Mouse (Mus musculus): ENCODE measurements around the gene Reg2. TPM values are rescaled to one million over a fixed set of nuclear protein-coding genes. Genes with fewer than 3 reads are reported as not detected.
"Not testable (repeated sequence)": the region's sequence is repeated elsewhere in the genome, so short reads cannot be mapped to it uniquely, and the experiment has no call there.

The Reg2 gene
- not detected for total RNA-seq (2021)

- intact Hi-C loops (cut with DNase I); DNase-seq (ENCODE audit: extremely low spot score in 1 of 2, low spot score in 2 of 2): not testable (repeated sequence)
Observed at GRCm38 (mm10) chr6:78395323-78395722, at the start of gene Reg2. Gene Reg2 (plus strand): TSS chr6:78395623.

GRCm38 (mm10) chr6:78361971-78362563, 33.4 kb upstream of the Reg2 start:
- intact Hi-C loops (cut with DNase I) = no loop called here

GRCm38 (mm10) chr6:78370357-78370756, 25.1 kb upstream of the Reg2 start, which contains the start of gene Reg3b:
Gene Reg3b (plus strand): TSS chr6:78370657.
- intact Hi-C loops (cut with DNase I) = no loop called here
- DNase-seq (ENCODE audit: extremely low spot score in 1 of 2, low spot score in 2 of 2) = no peak

More at GRCm38 (mm10) chr6:78361971-78362563, 33.4 kb upstream of the Reg2 start:
- DNase-seq (ENCODE audit: extremely low spot score in 1 of 2, low spot score in 2 of 2) = no peak

- intact Hi-C loops (cut with DNase I) = no loop called here
- no peak for DNase-seq (ENCODE audit: extremely low spot score in 1 of 2, low spot score in 2 of 2)
Observed at GRCm38 (mm10) chr6:78378765-78379164, 16.7 kb upstream of the Reg2 start, which contains the start of gene Reg3d. Gene Reg3d (minus strand): TSS chr6:78378865.

- intact Hi-C loops (cut with DNase I) = no loop called here
- DNase-seq (ENCODE audit: extremely low spot score in 1 of 2, low spot score in 2 of 2) = no peak
Observed at GRCm38 (mm10) chr6:78380409-78380808, 15.0 kb upstream of the Reg2 start, which contains the start of gene Reg3a. Gene Reg3a (plus strand): TSS chr6:78380709.

- no peak for DNase-seq (ENCODE audit: extremely low spot score in 1 of 2, low spot score in 2 of 2)
- intact Hi-C loops (cut with DNase I) = no loop called here
Observed at GRCm38 (mm10) chr6:78385609-78386008, 9.8 kb upstream of the Reg2 start.

GRCm38 (mm10) chr6:78422411-78422810, 27.0 kb downstream of the Reg2 start, which contains the start of gene Reg1:
Gene Reg1 (plus strand): TSS chr6:78422711.
- DNase-seq (ENCODE audit: extremely low spot score in 1 of 2, low spot score in 2 of 2); intact Hi-C loops (cut with DNase I): not testable (repeated sequence)

GRCm38 (mm10) chr6:78425497-78425896, 30.1 kb downstream of the Reg2 start:
- DNase-seq (ENCODE audit: extremely low spot score in 1 of 2, low spot score in 2 of 2) = no peak
- intact Hi-C loops (cut with DNase I) = no loop called here

- DNase-seq (ENCODE audit: extremely low spot score in 1 of 2, low spot score in 2 of 2) = no peak
- intact Hi-C loops (cut with DNase I) = no loop called here
Observed at GRCm38 (mm10) chr6:78447202-78447601, 51.8 kb downstream of the Reg2 start.

- intact Hi-C loops (cut with DNase I) = no loop called here
- DNase-seq (ENCODE audit: extremely low spot score in 1 of 2, low spot score in 2 of 2) = no peak
Observed at GRCm38 (mm10) chr6:78448409-78448808, 53.0 kb downstream of the Reg2 start.

GRCm38 (mm10) chr6:78452804-78453203, 57.4 kb downstream of the Reg2 start:
- no peak for DNase-seq (ENCODE audit: extremely low spot score in 1 of 2, low spot score in 2 of 2)
- intact Hi-C loops (cut with DNase I) = no loop called here

Other genes starting within 250 kb of the Reg2 start
- not detected for gene Reg3b, start 25.0 kb upstream of the Reg2 start, total RNA-seq (2021)
- gene Reg3d, start 16.8 kb upstream of the Reg2 start, total RNA-seq (2021) = not detected
- gene Reg3a, start 14.9 kb upstream of the Reg2 start, total RNA-seq (2021) = not detected
- not detected for gene Reg1, start 27.1 kb downstream of the Reg2 start, total RNA-seq (2021)
- gene Reg3g, start 73.2 kb downstream of the Reg2 start, total RNA-seq (2021) = not detected

Measured in left cerebral cortex, postnatal 10 days (tissue).